Mouse (Mus musculus): Measurements from ENCODE around the gene Csf3.
"Not testable (repeated sequence)": the region's sequence is repeated elsewhere in the genome, so short reads cannot be mapped to it uniquely, and the experiment has no call there.

The Csf3 gene

DNA sequence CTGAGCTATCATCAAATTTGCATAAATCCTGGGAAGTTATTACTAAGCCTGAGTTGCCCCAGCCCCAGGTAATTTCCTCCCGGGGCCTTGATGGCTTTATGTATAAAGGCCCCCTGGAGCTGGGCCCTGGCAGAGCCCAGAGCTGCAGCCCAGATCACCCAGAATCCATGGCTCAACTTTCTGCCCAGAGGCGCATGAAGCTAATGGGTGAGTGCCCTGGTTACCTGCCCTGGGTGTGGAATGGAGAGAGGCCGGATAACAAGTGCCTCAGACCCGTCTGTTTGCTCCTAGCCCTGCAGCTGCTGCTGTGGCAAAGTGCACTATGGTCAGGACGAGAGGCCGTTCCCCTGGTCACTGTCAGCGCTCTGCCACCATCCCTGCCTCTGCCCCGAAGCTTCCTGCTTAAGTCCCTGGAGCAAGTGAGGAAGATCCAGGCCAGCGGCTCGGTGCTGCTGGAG, at the start of gene Csf3:
TSS of gene Csf3 (plus strand) at position 51 of the 458 bp plus-strand sequence.
- no peak for DNase-seq (ENCODE audit: low read depth)

DNA sequence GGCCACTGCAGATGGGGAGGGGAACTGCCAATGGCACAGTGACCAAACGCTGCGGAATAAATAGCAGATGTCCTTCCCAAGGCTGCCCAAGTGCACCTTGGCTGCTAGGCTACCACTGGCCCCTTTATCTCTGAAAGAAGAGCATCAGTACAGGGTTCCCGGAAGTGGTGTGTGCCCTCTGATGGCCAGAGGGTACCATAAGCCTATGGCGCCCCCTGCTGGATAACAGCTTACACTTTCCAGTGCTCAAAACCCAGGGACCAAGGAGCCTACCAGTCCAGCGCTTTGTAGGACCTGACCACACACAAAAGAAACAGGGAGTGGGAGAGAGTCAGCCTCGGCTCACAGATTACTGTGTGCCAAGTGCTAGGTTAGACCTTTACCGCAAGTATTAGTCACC, 46.0 kb upstream of the Csf3 start:
- peak; percentile 76 for DNase-seq (ENCODE audit: low read depth)

DNA sequence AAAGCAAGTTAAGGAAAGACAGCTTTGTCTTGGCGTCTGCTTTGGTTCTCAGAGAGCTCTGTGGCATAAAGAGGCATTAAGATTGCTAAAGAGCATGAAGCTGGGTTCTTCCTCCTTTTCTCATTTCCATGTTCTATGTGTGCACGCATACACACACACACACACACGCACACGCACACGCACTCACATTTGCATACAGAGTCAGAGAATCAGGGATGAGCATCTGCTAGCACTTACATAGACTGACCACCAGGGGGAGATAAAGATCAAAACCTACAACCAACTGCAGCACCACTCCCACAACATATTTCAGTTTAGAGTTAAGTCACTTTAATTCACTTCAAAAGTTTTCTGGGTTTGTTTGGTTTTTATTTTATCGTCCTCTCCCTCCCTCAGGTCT, 40.5 kb upstream of the Csf3 start:
- DNase-seq (ENCODE audit: low read depth) = peak; percentile 81

DNA sequence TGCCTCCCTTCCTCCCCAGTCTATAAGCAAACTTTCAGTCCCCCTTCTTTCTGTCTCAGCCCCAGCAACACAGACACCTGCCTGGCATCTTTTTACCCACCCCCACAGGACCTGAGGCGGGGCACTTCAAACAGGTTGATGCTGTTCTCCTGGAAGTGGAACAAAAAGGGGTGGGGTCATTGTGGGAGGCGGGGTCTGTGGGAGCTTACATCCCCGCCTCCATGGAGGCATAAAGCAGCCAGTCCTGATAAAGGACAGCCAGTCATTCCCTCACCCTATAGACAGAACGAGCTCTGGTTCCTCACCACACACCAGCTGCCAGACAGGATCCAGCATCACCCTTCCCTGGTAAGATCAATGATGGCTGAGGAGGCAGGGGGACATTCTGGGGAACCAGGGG, 37.0 kb upstream of the Csf3 start, which contains the start of gene Gsdma:
TSS of gene Gsdma (plus strand) at position 261 of the 400 bp plus-strand sequence.
- no peak for DNase-seq (ENCODE audit: low read depth)

DNA sequence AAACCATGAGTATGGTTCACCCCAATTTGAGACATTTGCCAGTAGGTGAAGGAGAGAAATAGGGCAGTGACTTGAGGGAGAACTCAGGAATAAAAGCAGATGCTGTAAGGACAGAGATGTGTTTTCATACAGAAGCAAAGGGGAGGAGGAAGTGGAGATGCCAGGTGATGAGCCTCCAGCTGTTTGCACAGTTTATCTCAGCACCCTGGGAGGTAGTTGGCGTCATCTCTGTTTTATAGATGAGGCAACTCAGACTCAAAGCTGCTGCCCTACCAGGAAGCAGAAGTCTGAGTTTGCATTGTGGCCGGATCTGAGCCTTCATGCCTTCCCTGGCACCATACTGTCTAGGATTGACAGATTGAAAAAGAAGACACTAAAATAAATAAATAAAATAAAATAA, 32.1 kb upstream of the Csf3 start:
- DNase-seq (ENCODE audit: low read depth) = no peak

DNA sequence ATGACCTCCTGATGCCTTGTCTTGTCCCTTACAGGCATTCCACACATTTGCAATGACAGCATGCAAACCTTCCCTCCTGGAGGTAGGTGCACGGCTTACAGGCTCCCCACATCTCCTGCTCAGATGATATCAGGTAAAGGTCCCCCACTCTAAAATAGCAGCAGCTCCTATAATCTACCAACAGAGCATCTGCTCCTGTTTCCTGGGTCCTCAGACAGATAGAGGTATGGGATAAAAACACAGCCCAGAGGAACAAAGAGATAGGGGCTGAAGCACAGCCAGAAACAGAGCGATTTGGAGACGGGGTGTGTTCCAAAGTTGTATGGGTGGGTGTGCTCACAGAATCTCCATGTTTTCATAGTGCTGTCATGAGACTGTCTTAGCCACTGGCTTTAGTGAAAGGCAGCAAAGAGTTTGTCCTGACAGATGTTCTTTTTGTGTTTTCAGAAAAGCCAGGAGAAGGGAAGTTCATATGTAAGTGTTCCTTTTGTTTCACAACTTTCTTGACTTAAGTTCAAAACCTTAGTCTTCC, 29.7 kb upstream of the Csf3 start:
- no peak for DNase-seq (ENCODE audit: low read depth)

DNA sequence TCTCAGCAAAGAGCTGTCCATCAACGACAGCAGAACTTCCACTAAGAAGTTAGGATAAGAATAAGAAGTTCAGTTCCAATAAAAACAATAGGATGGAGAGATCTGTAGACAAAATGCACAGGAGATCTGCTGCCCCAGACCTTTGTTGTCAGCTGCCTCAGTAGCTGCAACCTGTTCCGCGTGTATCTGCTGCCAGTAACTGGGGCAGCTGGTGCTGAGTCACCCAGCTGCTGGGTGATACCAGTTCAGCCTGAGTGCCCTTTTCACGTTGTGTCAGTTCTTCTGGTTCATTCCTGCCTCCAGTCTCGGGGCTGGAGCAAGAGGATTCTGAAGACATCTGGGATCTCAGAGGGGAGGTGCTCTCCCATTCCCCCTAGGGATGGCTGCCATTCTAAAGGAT, 29.2 kb upstream of the Csf3 start:
- DNase-seq (ENCODE audit: low read depth) = no peak

DNA sequence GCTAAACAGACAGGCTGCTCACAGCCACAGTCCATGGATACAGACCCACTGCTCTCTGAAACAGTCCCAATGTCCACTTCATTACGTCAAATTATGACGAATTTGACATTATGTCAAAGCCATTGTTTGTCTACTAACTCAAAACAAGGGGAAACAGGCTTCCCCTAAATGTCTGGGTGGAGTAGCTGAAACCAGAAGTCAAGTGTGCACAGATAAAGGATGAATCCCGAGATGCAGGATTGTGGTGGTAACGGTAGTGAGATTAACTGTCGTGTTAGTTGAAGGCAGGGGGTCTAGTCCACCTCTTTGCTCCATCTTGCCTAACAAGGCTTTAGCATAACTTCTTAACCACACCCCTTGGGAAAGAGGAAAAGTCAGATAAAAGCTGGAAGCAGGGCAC, 28.6 kb upstream of the Csf3 start:
- no peak for DNase-seq (ENCODE audit: low read depth)

DNA sequence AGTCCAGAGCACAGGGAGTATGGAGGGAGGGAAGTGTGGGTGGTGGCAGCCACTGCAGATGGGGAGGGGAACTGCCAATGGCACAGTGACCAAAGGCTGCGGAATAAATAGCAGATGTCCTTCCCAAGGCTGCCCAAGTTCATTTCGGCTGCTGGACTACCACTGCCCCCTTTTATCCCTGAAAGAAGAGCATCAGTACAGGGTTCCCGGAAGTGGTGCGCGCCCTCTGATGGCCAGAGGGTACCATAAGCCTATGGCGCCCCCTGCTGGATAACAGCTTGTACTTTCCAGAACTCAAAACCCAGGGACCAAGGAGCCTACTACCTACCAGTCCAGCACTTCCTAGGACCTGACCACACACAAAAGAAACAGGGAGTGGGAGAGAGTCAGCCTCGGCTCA, 27.9 kb upstream of the Csf3 start:
- peak; percentile 78 for DNase-seq (ENCODE audit: low read depth)

DNA sequence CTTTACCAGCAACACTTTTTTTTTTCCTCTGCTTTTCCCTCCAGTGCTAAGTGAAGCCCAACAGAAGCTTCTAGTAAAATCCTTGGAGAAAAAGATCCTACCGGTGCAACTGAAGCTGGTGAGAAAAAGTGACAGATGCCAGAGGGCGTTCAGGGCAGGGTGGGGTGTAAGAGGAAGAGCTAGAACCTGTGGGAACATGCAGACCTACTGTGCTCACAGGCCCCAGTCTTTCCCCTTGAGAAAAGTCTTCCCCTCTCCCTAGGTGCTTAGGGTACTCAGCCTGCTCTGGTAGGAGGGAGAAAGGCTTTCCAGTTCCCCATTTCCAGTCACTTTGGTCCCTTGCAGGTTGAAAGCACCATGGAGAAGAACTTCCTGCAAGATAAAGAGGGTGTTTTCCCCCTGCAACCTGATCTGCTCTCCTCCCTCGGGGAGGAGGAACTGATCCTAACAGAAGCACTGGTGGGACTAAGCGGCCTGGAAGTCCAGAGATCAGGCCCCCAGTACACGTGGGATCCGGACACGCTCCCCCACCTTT, 25.2 kb upstream of the Csf3 start:
- no peak for DNase-seq (ENCODE audit: low read depth)

DNA sequence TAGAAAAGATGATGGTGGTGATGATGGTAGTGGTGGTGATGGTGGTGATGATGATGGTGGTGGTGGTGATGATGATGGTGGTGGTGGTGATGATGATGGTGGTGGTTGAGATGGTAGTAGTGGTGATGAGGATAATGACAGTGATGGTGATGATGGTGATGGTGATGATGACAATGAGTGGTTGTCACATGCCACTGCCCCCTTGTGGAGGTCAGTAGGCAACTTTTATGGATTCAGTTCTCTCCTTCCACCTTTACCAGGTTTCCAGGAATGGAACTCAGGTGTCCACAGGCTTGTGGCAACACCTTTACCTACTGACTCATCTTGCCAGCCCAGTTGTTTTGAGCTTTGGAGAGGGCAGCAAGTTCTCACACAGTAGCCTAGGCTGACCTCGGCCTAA, 21.0 kb upstream of the Csf3 start:
- DNase-seq (ENCODE audit: low read depth) = no peak

DNA sequence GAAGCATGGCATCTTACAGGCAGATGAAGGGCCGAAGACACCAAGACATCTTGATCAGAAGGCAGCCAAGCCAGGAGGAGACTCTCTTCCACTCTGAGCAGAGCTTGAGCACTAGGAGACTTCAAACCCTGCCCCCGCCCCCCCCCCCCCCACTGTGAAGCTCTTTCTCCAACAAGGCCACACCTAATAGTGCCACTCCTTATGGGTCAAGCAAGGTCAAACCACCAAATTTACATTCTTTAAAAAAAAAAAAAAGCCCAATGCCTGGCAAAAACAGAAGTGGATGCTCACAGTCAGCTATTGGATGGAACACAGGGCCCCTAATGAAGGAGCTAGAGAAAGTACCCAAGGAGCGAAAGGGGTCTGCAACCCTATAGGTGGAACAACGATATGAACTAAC, 20.5 kb upstream of the Csf3 start:
- DNase-seq (ENCODE audit: low read depth) = not testable (repeated sequence)

DNA sequence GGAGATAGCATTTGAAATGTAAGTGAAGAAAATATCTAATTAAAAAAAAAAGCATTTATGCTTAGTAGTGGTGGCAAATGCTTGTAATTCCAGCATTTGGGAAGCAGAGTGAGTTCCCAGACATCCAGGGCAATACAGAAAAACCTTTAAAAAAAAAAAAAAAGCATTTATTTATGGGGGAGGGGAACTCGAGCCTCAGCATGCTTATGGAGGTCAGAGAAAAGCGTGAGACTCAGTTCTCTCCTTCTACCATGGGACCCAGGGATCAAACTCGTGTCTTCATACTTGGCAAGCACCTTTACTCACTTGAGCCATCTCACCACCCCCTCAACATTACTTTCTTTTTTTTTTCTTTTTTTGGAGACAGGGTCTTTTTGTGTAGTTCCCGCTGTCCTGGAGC, 19.9 kb upstream of the Csf3 start:
- DNase-seq (ENCODE audit: low read depth) = no peak

DNA sequence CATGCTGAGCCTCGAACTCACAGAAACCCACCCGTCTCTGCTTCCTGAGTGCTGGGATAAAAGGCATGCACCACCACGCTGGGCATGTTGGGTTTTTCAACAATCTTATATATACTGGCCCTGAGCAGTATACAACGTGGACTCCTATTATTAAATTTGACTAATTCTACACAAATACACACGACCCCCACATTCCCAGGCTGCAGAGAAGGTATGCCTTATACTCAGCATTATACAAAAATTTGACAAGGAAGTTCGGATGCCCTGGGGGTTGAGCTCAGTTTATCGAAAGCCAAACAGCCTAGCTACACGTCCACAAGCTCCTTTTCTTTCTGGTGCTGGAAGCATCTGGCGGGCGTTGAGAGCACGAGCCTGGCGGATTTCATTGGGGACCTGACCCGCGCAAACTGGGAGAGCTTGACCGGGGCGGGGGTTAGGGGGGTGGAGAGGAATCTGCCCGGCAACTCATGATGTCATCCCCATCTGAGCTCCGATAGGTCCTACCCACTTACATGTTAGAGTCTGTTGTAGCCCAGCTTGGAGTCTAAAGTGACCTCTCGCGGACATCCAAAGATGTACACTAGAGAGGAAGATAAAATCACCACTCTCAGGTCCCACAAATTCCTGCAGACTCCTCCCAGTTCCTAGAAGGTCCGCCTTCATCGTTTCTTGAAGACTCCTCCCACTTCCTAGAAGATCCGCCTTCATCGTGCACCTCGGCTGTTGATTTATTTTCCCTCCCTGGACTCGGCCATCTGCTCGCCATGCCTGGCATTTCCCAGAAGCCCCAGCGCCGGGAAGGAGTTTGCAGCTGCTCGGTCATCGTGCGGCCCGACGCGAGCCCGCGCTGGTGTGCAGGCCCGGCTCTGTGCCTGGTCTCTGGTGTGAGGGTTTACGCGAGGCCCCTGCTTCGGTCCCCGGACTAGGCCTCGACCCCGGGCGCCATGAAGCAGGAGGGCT, 19.0 kb upstream of the Csf3 start, which contains the start of gene Psmd3:
TSS of gene Psmd3 (plus strand) at position 769 of the 960 bp plus-strand sequence.
- peak; percentile 97 for DNase-seq (ENCODE audit: low read depth)

DNA sequence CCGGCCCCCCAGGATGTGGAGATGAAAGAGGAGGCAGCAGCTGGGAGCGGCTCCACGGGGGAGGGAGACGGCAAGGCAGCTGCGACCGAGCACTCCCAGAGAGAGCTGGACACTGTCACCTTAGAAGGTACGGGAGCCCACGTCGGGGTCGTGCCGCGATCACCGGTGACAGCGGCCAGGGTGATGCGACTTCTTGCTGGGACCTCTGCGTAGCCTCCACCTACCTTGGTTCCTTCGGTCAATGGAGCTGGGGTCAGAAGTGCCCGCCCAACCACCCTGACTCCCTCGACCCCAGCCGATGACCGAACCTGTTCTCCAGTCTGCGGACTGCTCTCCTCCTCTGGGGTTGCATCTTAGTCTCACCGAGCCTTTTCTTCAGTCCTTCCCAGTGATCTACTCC, 18.3 kb upstream of the Csf3 start:
- DNase-seq (ENCODE audit: low read depth) = no peak

DNA sequence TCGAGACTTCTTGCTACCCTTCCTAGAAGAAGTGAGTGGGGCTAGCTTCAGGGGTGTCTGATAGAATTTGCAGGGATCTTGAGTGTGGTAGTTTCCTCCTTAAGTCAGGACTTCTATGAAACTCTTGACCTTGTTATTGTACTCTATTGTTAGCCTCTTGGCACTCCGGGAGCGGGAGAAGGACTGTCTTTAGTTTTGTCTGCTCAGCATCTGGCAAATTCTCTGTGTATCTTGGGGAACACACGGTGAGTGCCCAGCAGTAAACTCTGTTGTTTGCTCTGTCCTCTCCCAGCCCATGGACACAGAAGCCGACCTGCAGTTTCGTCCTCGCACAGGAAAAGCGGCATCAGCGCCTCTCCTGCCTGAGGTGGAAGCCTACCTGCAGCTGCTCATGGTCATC, 15.4 kb upstream of the Csf3 start:
- DNase-seq (ENCODE audit: low read depth) = no peak

DNA sequence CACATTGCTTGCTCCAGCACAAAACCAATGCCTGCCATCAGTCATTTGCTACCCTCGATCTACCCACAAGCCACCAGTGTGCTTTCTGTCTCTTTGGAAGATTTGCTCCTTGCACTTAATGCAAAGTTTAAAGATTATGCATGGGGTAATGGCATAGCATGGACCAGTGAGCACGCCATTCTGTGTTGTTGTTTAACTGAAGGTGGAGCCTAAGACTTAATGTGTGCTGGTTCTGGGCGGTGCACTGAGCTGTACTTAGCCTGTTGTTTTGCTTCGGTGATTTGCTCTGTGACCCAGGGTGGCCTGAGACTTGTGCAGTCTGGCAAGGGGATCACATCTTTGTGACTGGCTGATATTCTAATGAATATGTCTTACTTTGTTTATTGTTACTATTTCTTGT, 14.1 kb upstream of the Csf3 start:
- no peak for DNase-seq (ENCODE audit: low read depth)

DNA sequence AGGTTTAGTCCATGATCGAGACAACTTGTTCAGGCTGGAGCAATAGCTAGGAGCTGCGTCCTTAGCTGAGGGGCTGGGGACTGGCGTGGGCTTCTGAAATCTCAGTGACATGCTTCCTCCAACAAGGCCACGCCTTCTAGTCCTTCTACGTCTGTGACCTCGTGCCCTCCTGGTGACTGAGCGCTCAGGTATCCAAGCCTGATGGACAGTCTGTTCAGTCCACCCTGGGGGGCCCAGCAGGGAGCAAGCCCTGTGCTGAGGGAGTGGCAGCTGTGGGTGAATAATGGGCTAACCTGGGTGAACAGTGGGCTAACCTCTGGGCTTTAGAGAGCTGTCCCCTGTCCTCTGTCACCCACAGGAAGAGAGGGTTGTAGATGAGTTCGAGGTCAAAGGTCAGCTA, 13.1 kb upstream of the Csf3 start:
- no peak for DNase-seq (ENCODE audit: low read depth)

DNA sequence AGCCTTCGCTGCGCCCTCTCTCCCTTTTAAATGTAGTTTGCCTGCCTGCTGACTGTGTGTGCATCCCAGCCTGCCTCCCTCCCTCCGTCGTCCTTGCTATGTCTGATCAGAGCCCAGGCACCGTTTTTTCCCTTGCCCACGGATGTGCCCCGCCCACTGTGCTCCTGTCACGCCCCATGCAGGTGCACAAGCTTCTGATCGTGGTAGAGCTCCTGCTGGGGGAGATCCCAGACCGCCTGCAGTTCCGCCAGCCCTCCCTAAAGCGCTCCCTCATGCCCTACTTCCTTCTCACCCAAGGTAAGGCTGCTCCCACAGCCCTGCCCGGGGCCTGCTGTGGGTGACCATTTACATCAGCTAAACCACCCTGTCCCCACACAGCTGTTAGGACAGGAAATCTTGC, 7.9 kb upstream of the Csf3 start:
- DNase-seq (ENCODE audit: low read depth) = no peak

DNA sequence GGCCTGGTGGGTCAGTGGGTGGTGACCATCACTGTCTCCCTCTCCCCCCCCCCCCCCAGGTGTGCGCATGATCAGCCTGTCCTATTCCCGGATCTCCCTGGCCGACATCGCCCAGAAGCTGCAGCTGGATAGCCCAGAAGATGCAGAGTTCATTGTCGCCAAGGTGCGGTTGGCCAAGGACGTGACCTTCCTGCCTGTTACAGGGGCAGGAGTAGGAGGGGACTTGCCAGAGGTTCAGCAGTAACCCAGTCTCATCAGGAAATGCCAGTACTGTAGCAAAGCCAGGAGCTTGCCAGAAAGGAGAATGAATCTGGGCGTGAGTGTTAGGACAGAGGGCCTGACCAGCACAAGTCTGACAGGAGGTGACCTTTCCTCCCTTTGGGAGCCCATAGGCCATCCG, 7.3 kb upstream of the Csf3 start:
- no peak for DNase-seq (ENCODE audit: low read depth)

DNA sequence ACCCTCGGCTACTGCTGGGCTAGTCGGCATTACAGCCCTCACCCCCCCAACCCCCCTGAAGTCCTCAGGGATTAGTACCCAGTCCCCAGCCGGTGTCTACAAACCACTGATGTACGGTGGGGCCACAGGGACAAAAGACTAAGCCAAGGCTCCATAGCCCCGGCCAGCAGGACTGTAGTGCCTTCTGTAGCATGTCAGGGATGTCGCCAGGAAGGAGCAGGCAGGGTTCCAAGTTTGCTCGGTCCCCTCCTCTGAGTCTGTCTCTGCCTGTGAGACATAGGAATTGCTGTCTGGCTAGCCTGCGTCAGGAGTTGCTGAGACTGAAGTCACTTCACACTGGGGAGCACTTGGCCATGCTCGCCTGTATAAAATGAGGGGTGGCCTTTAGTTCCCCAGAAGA, 6.8 kb upstream of the Csf3 start:
- no peak for DNase-seq (ENCODE audit: low read depth)

DNA sequence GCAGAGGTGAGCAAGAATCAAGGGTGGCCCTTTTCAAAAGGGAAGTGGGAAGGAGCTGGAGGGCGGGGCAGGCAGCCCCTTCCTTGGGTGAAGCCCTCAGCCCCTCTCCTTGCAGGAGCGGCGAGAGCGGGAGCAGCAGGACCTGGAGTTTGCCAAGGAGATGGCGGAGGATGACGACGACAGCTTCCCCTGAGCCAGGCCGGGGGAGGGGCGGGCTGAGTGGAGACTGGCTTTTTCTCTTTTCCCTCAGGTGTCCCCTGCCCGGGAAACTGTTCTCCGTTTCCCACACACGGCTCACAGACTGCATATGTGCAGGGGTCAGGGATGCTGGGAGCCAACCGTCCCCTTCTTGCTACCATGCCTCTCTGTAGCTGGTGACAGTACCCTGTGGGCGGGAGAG, 5.7 kb upstream of the Csf3 start:
- DNase-seq (ENCODE audit: low read depth) = no peak
